Mouse (Mus musculus): ENCODE results near the gene Prrc2c. TPM values are rescaled to one million over a fixed set of nuclear protein-coding genes. Genes with fewer than 3 reads are reported as not detected.
"Not testable (repeated sequence)": the region's sequence is repeated elsewhere in the genome, so short reads cannot be mapped to it uniquely, and the experiment has no call there.

Prrc2c gene
- polyA plus RNA-seq, 1 experiment: 35.2 TPM

- H3K79me2 ChIP-seq (ENCODE audit: control insufficient read depth, insufficient read depth): no peaks in the 10 kb centered on the region
- peaks cover 17% of the 10 kb centered on the region for H3K27me3 ChIP-seq (ENCODE audit: control insufficient read depth, insufficient read depth, insufficient read length)
- no peak overlapping the region for H3K4me3 ChIP-seq (ENCODE audit: insufficient read depth, poor library complexity, severe bottlenecking)
- no peaks in the 10 kb centered on the region for H3K79me3 ChIP-seq (ENCODE audit: low read depth)
- TF ChIP-seq CEBPB (IDR thresholded peaks at IDR 0.05; ENCODE audit: low read depth): no peak
- no peak for TF ChIP-seq CTCF (IDR thresholded peaks at IDR 0.05; ENCODE audit: control insufficient read depth, insufficient read depth, insufficient read length)
- no peak for TF ChIP-seq MYOG (IDR thresholded peaks at IDR 0.05; ENCODE audit: control insufficient read depth, extremely low read depth, insufficient read length)
- TF ChIP-seq FOSL1 (IDR thresholded peaks at IDR 0.05; ENCODE audit: insufficient read depth, low read length, poor library complexity, severe bottlenecking): no peak
- TF ChIP-seq MAX (IDR thresholded peaks at IDR 0.05): no peak
- TF ChIP-seq MYOD1 (IDR thresholded peaks at IDR 0.05; ENCODE audit: control insufficient read depth, insufficient read length, low read depth): no peak
- TF ChIP-seq USF1 (IDR thresholded peaks at IDR 0.05; ENCODE audit: low read depth): no peak
- no peak overlapping the region for H3ac ChIP-seq (ENCODE audit: control insufficient read depth, insufficient read length, low read depth)
- H3K36me3 ChIP-seq (ENCODE audit: control insufficient read depth, insufficient read depth): no peaks in the 10 kb centered on the region
Measured at GRCm38 (mm10) chr1:162638535-162638934, 101.8 kb downstream of the Prrc2c start.

DNA sequence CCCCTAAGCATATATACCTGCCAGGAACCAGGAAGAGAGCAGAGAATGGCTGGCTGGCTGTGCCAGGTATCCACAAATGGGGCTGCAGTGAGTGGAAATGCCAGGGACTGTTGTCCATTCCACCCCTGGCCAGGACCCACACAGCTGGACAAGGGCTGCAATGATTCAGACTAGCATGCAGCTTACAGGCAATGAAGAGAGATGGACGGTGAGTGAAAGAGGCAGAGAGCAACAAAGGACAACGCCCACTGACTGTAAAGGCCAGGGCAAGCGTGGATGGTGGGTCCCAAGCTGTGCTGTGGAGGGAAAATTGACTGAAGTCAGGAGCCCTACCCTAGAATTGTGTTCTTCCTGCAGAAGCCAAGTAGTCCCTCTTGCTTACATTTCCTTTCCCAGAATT lies 103.8 kb downstream of the Prrc2c start:
- H3K79me3 ChIP-seq (ENCODE audit: low read depth): no peaks in the 10 kb centered on the region
- no peaks in the 10 kb centered on the region for H3K36me3 ChIP-seq (ENCODE audit: control insufficient read depth, insufficient read depth)
- no peaks in the 10 kb centered on the region for H3K79me2 ChIP-seq (ENCODE audit: control insufficient read depth, insufficient read depth)
- TF ChIP-seq CEBPB (IDR thresholded peaks at IDR 0.05; ENCODE audit: low read depth): no peak
- no peak for TF ChIP-seq FOSL1 (IDR thresholded peaks at IDR 0.05; ENCODE audit: insufficient read depth, low read length, poor library complexity, severe bottlenecking)
- TF ChIP-seq CTCF (IDR thresholded peaks at IDR 0.05; ENCODE audit: control insufficient read depth, insufficient read depth, insufficient read length): no peak
- no peak for TF ChIP-seq MYOD1 (IDR thresholded peaks at IDR 0.05; ENCODE audit: control insufficient read depth, insufficient read length, low read depth)
- no peak for TF ChIP-seq USF1 (IDR thresholded peaks at IDR 0.05; ENCODE audit: low read depth)
- TF ChIP-seq MYOG (IDR thresholded peaks at IDR 0.05; ENCODE audit: control insufficient read depth, extremely low read depth, insufficient read length): no peak
- no peak for TF ChIP-seq MAX (IDR thresholded peaks at IDR 0.05)
- H3K4me3 ChIP-seq (ENCODE audit: insufficient read depth, poor library complexity, severe bottlenecking): no peak overlapping the region
- H3ac ChIP-seq (ENCODE audit: control insufficient read depth, insufficient read length, low read depth): no peak overlapping the region
- H3K27me3 ChIP-seq (ENCODE audit: control insufficient read depth, insufficient read depth, insufficient read length): peaks cover 17% of the 10 kb centered on the region

GRCm38 (mm10) chr1:162635291-162635931 lies 104.9 kb downstream of the Prrc2c start:
- H3K4me3 ChIP-seq (ENCODE audit: insufficient read depth, poor library complexity, severe bottlenecking): not testable (repeated sequence)

GRCm38 (mm10) chr1:162628326-162628725 lies 112.0 kb downstream of the Prrc2c start:
- H3K4me3 ChIP-seq (ENCODE audit: insufficient read depth, poor library complexity, severe bottlenecking); H3K79me2 ChIP-seq (ENCODE audit: control insufficient read depth, insufficient read depth); H3K27me3 ChIP-seq (ENCODE audit: control insufficient read depth, insufficient read depth, insufficient read length); H3K36me3 ChIP-seq (ENCODE audit: control insufficient read depth, insufficient read depth); H3K79me3 ChIP-seq (ENCODE audit: low read depth); H3ac ChIP-seq (ENCODE audit: control insufficient read depth, insufficient read length, low read depth): not testable (repeated sequence)

More at GRCm38 (mm10) chr1:162635291-162635931, 104.9 kb downstream of the Prrc2c start:
- not testable (repeated sequence) for H3K79me3 ChIP-seq (ENCODE audit: low read depth); H3ac ChIP-seq (ENCODE audit: control insufficient read depth, insufficient read length, low read depth); H3K79me2 ChIP-seq (ENCODE audit: control insufficient read depth, insufficient read depth); H3K36me3 ChIP-seq (ENCODE audit: control insufficient read depth, insufficient read depth)
- peaks cover 17% of the 10 kb centered on the region for H3K27me3 ChIP-seq (ENCODE audit: control insufficient read depth, insufficient read depth, insufficient read length)

- H3K36me3 ChIP-seq (ENCODE audit: control insufficient read depth, insufficient read depth); H3K4me3 ChIP-seq (ENCODE audit: insufficient read depth, poor library complexity, severe bottlenecking); H3ac ChIP-seq (ENCODE audit: control insufficient read depth, insufficient read length, low read depth); H3K79me3 ChIP-seq (ENCODE audit: low read depth); H3K79me2 ChIP-seq (ENCODE audit: control insufficient read depth, insufficient read depth); H3K27me3 ChIP-seq (ENCODE audit: control insufficient read depth, insufficient read depth, insufficient read length): not testable (repeated sequence)
Measured at GRCm38 (mm10) chr1:162627821-162628220, 112.5 kb downstream of the Prrc2c start.

DNA sequence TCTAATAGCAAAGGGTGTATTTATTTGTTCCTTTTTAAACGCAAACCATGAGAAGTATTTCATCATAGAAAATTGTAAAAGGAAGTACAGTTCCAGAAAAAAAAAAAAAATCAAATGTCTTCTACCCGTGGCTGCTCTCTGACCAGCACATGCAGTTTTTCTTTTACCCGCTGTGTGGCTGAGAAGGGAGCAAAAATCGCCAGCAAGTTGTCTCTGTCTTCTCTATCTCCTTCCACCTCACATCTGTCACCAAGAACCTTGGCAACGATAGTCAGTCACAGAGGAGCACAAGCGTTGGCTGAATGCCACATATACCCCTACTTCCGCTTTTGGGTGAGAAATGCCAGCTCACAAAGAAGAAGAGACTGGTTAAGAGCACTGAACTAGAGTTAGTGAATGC lies 115.1 kb downstream of the Prrc2c start:
- H3ac ChIP-seq (ENCODE audit: control insufficient read depth, insufficient read length, low read depth): no peak overlapping the region
- H3K79me2 ChIP-seq (ENCODE audit: control insufficient read depth, insufficient read depth): no peaks in the 10 kb centered on the region
- H3K4me3 ChIP-seq (ENCODE audit: insufficient read depth, poor library complexity, severe bottlenecking): no peak overlapping the region
- no peak for TF ChIP-seq MAX (IDR thresholded peaks at IDR 0.05)
- no peak for TF ChIP-seq CEBPB (IDR thresholded peaks at IDR 0.05; ENCODE audit: low read depth)
- no peak for TF ChIP-seq USF1 (IDR thresholded peaks at IDR 0.05; ENCODE audit: low read depth)
- TF ChIP-seq CTCF (IDR thresholded peaks at IDR 0.05; ENCODE audit: control insufficient read depth, insufficient read depth, insufficient read length): no peak
- no peak for TF ChIP-seq MYOG (IDR thresholded peaks at IDR 0.05; ENCODE audit: control insufficient read depth, extremely low read depth, insufficient read length)
- no peak for TF ChIP-seq FOSL1 (IDR thresholded peaks at IDR 0.05; ENCODE audit: insufficient read depth, low read length, poor library complexity, severe bottlenecking)
- no peak for TF ChIP-seq MYOD1 (IDR thresholded peaks at IDR 0.05; ENCODE audit: control insufficient read depth, insufficient read length, low read depth)
- no peaks in the 10 kb centered on the region for H3K27me3 ChIP-seq (ENCODE audit: control insufficient read depth, insufficient read depth, insufficient read length)
- H3K36me3 ChIP-seq (ENCODE audit: control insufficient read depth, insufficient read depth): no peaks in the 10 kb centered on the region
- no peaks in the 10 kb centered on the region for H3K79me3 ChIP-seq (ENCODE audit: low read depth)

Measured in C2C12 (cell line).